Mouse (Mus musculus): ENCODE measurements around the gene Zscan2. TPM values are rescaled to one million over a fixed set of nuclear protein-coding genes. Genes with fewer than 3 reads are reported as not detected.

The Zscan2 gene
- 0.85 TPM for polyA plus RNA-seq (2014; fragmentation: Illumina TruSeq; extraction: RNeasy Lipid Tissue Mini Kit (QIAGEN cat#74804); ENCODE audit: low read depth, low replicate concordance)

GRCm38 (mm10) chr7:80860729-80861274 lies at the start of gene Zscan2:
Gene Zscan2 (plus strand): TSS chr7:80860920.

GRCm38 (mm10) chr7:80825843-80826403 lies 34.8 kb upstream of the Zscan2 start, which contains the start of gene Iqgap1:
Gene Iqgap1 (minus strand): TSS chr7:80825974.

GRCm38 (mm10) chr7:80900944-80901501 lies 40.3 kb downstream of the Zscan2 start, which contains the start of gene Wdr73:
Gene Wdr73 (minus strand): TSS chr7:80901269.

GRCm38 (mm10) chr7:80904921-80905515 lies 44.3 kb downstream of the Zscan2 start, which contains the start of gene Nmb:
Gene Nmb (minus strand): TSS chr7:80905076.

Other genes with a start within 250 kb of the Zscan2 start
- 1.0 TPM for gene Crtc3, start 172.0 kb upstream of the Zscan2 start, polyA plus RNA-seq (2014; fragmentation: Illumina TruSeq; extraction: RNeasy Lipid Tissue Mini Kit (QIAGEN cat#74804); ENCODE audit: low read depth, low replicate concordance)
- gene Iqgap1, start 34.9 kb upstream of the Zscan2 start, polyA plus RNA-seq (2014; fragmentation: Illumina TruSeq; extraction: RNeasy Lipid Tissue Mini Kit (QIAGEN cat#74804); ENCODE audit: low read depth, low replicate concordance): 42.8 TPM
- gene Wdr73, start 40.3 kb downstream of the Zscan2 start, polyA plus RNA-seq (2014; fragmentation: Illumina TruSeq; extraction: RNeasy Lipid Tissue Mini Kit (QIAGEN cat#74804); ENCODE audit: low read depth, low replicate concordance): 19.6 TPM
- gene Nmb, start 44.2 kb downstream of the Zscan2 start, polyA plus RNA-seq (2014; fragmentation: Illumina TruSeq; extraction: RNeasy Lipid Tissue Mini Kit (QIAGEN cat#74804); ENCODE audit: low read depth, low replicate concordance): 2.1 TPM
- gene Sec11a, start 86.9 kb downstream of the Zscan2 start, polyA plus RNA-seq (2014; fragmentation: Illumina TruSeq; extraction: RNeasy Lipid Tissue Mini Kit (QIAGEN cat#74804); ENCODE audit: low read depth, low replicate concordance): 137 TPM
- gene Zfp592, start 132.8 kb downstream of the Zscan2 start, polyA plus RNA-seq (2014; fragmentation: Illumina TruSeq; extraction: RNeasy Lipid Tissue Mini Kit (QIAGEN cat#74804); ENCODE audit: low read depth, low replicate concordance): 5.0 TPM
- not detected for gene Alpk3, start 196.7 kb downstream of the Zscan2 start, polyA plus RNA-seq (2014; fragmentation: Illumina TruSeq; extraction: RNeasy Lipid Tissue Mini Kit (QIAGEN cat#74804); ENCODE audit: low read depth, low replicate concordance)